Mouse (Mus musculus): ENCODE results near the gene Ndrg3.

DNA sequence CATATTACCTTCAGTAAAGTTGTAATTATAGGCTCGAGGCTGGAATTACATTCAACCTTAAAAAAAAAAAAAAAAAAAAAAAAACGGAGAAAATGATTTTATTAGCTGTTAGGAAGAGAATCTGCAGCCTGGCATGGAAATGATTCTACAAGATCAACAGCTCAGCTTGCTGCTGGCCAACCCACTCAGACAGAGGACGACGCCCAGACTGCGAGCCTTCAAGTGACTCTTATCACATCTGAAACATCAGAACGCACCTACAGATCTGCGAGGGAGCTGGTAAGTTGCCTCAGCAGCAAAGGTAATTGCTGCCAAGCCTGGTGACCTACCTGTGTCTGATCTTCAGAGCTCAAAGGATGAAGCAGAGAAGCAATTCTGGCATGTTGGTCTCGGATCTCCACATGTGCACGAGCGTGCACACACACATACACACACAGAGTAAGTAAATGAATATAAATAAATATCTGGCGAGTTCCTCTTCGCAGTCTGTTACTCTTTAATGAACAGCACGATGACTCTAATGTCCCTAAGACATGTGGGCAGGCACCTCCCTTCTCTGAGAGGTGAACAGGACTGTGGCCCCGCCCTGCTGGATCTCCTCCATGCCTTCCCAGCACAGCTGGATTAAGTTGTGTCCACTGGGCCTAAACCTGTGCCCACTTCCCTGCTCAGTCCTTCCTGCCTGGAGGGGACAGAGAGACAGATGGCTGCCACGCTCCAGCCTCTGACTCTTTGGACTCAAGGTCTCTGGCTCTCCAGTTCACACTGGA is 97.2 kb downstream of the Ndrg3 start:
- TF ChIP-seq CTCF (IDR thresholded peaks at IDR 0.05; ENCODE audit: borderline replicate concordance, control insufficient read depth, extremely low read depth, insufficient read depth, low read length, poor library complexity) (no peak), POLR2A (IDR thresholded peaks at IDR 0.05; ENCODE audit: control insufficient read depth, extremely low read depth, insufficient read depth, low read length, poor library complexity) (no peak)

Data from thymus, adult 2 months (tissue).